ENCODE assay signal across 15 mouse cellular contexts in genomic region chr8:124415002-124415401, GRCm38 (mm10). TPM values are rescaled to one million over a fixed set of nuclear protein-coding genes. Genes with fewer than 3 reads are reported as not detected.
DNase-seq lines count a peak whose midpoint lies in the region; ATAC-seq lines count a peak whose summit lies in the region.
"Had no signal": no experiment of that assay in that cellular context is flagged by ENCODE, and none has a peak within 500 bp of the region (broad histone marks: within the 10 kb centered on the region; RNA-seq: fewer than 3 reads in every experiment).

No protein-coding gene starts in this region.

- H3K4me2 ChIP-seq in kidney, embryonic 16.5 days (replicated peaks; ENCODE audit: low read depth, low read length), result no peak overlapping the region
- H3K4me2 ChIP-seq in liver, embryonic 12.5 days, result no peak overlapping the region
- H3K4me2 ChIP-seq: embryonic facial prominence, embryonic 13.5 days had no signal

- H3K27me3 ChIP-seq in kidney, embryonic 16.5 days (ENCODE audit: insufficient read depth, low read length), result no peaks in the 10 kb centered on the region
- H3K27me3 ChIP-seq in liver, embryonic 12.5 days (replicated peaks), result no peaks in the 10 kb centered on the region
- H3K27me3 ChIP-seq: embryonic facial prominence, embryonic 13.5 days had no signal

- peak; percentile 17 for DNase-seq in kidney, adult 11 months
- DNase-seq in thymus, postnatal 14 days, result peak; percentile 9
- DNase-seq in thymus, postnatal 0 days (ENCODE audit: low spot score), result no peak
- DNase-seq in cerebellum, adult 9-11 months, result peak; percentile 72
- peak; percentile 82 for DNase-seq in testis, postnatal 14 days (ENCODE audit: low spot score)
- DNase-seq: forebrain, postnatal 0 days; heart, adult 2 months; right cerebral cortex, adult 18-20 months had no signal

- no peak for ATAC-seq in kidney, embryonic 16.5 days (ENCODE audit: low FRiP score, low TSS enrichment)
- ATAC-seq in granulocyte monocyte progenitor cell, adult 5-6 weeks (replicated peaks; ENCODE audit: poor library complexity, severe bottlenecking), result no peak
- ATAC-seq in liver, embryonic 12.5 days, result no peak
- ATAC-seq: CD4-positive, CD25-positive, alpha-beta regulatory T cell, adult 4 months; forebrain, postnatal 0 days; intestine, postnatal 0 days had no signal

- no peaks in the 10 kb centered on the region for H3K9me3 ChIP-seq in kidney, embryonic 16.5 days (ENCODE audit: low read length)
- H3K9me3 ChIP-seq in liver, embryonic 12.5 days (replicated peaks), result no peaks in the 10 kb centered on the region
- H3K9me3 ChIP-seq: embryonic facial prominence, embryonic 13.5 days had no signal

- no peak overlapping the region for H3K4me3 ChIP-seq in kidney, embryonic 16.5 days (ENCODE audit: low read length)
- H3K4me3 ChIP-seq in liver, embryonic 12.5 days, result no peak overlapping the region
- H3K4me3 ChIP-seq: embryonic facial prominence, embryonic 13.5 days; heart, adult 2 months had no signal

- no peaks in the 10 kb centered on the region for H3K36me3 ChIP-seq in kidney, embryonic 16.5 days (ENCODE audit: insufficient read depth, low read length)
- no peaks in the 10 kb centered on the region for H3K36me3 ChIP-seq in liver, embryonic 12.5 days
- H3K36me3 ChIP-seq: embryonic facial prominence, embryonic 13.5 days had no signal

- no peak overlapping the region for H3K27ac ChIP-seq in kidney, embryonic 16.5 days (ENCODE audit: low read length)
- H3K27ac ChIP-seq in liver, embryonic 12.5 days, result no peak overlapping the region
- H3K27ac ChIP-seq: embryonic facial prominence, embryonic 13.5 days; heart, adult 2 months had no signal

- H3K9ac ChIP-seq in kidney, embryonic 16.5 days (replicated peaks; ENCODE audit: low read length), result no peak overlapping the region
- no peak overlapping the region for H3K9ac ChIP-seq in liver, embryonic 12.5 days
- H3K9ac ChIP-seq: embryonic facial prominence, embryonic 13.5 days; forebrain, postnatal 0 days had no signal

- no peaks in the 10 kb centered on the region for H3K4me1 ChIP-seq in kidney, embryonic 16.5 days (ENCODE audit: insufficient read depth, low read length)
- no peaks in the 10 kb centered on the region for H3K4me1 ChIP-seq in liver, embryonic 12.5 days
- H3K4me1 ChIP-seq: embryonic facial prominence, embryonic 13.5 days had no signal

- WGBS in kidney, embryonic 16.5 days, result 91% methylated on average over 8 of the region's 8 CpGs
- 67% methylated on average over 8 of the region's 8 CpGs for WGBS in liver, embryonic 12.5 days (ENCODE audit: insufficient replicate concordance)

RNA-seq across cellular contexts. Expression of gene Pgbd5, which starts 24.5 kb away (rescaled TPM):
- polyA plus RNA-seq in kidney, embryonic 16.5 days (2015; fragmentation: Nextera tagmentation; extraction: Ambion mirVana), result 0.53 and 0.55 TPM in 2 replicates
- 0.25 and 0.32 TPM in 2 replicates for polyA plus RNA-seq in thymus, postnatal 0 days (2015; fragmentation: Nextera tagmentation; extraction: Ambion mirVana)
- not detected in 2 replicates for total RNA-seq in granulocyte monocyte progenitor cell, adult 5-6 weeks (2014; fragmentation: Nextera tagmentation)
- total RNA-seq in granulocyte monocyte progenitor cell, adult 5-6 weeks (2017), result not detected in 2 replicates
- polyA plus RNA-seq in liver, embryonic 12.5 days (2016; fragmentation: Nextera tagmentation; extraction: Ambion mirVana), result 0.24 and 0.37 TPM in 2 replicates
- total RNA-seq: megakaryocyte-erythroid progenitor cell, adult 5-6 weeks had no signal
- polyA plus RNA-seq: CD4-positive, CD25-positive, alpha-beta regulatory T cell, adult 4 months had no signal
